8 mouse cellular contexts compared by ENCODE assay signal in genomic region chr9:92499710-92500410, GRCm38 (mm10). TPM values are rescaled to one million over a fixed set of nuclear protein-coding genes. Genes with fewer than 3 reads are reported as not detected.
DNase-seq lines count a peak whose midpoint lies in the region; ATAC-seq lines count a peak whose summit lies in the region.

No protein-coding gene starts in this region.

- peak; percentile 94 for ATAC-seq in forebrain, embryonic 13.5 days
- ATAC-seq in hindbrain, embryonic 11.5 days (ENCODE audit: low FRiP score), result peak; percentile 76; the same call in 1 of the 2 replicates

- H3K4me3 ChIP-seq in forebrain, embryonic 13.5 days, result no peak overlapping the region
- H3K4me3 ChIP-seq in hindbrain, embryonic 11.5 days (ENCODE audit: low read depth, low read length), result no peak overlapping the region

- WGBS in forebrain, embryonic 13.5 days, result 42% methylated on average over 12 of the region's 12 CpGs
- WGBS in hindbrain, embryonic 11.5 days, result 50% methylated on average over 12 of the region's 12 CpGs

- DNase-seq in MN1 (ENCODE audit: low spot score), result peak; percentile 80
- DNase-seq in c-Kit-positive CD71-positive TER-119-negative erythroid progenitor cells, embryonic 14.5 days (ENCODE audit: low read depth), result peak; percentile 36
- DNase-seq in hindbrain, embryonic 11.5 days (ENCODE audit: low spot score), result peak; percentile 92
- peak; percentile 10 for DNase-seq in layer of hippocampus, adult 9-11 months
- peak; percentile 79 for DNase-seq in lung, postnatal 25 days (ENCODE audit: low spot score)
- DNase-seq in right cerebral cortex, postnatal 14 days, result peak; percentile 88
- DNase-seq in urinary bladder, postnatal 25 days (ENCODE audit: low spot score), result peak; percentile 92

- H3K4me1 ChIP-seq in forebrain, embryonic 13.5 days, result no peaks in the 10 kb centered on the region
- H3K4me1 ChIP-seq in hindbrain, embryonic 11.5 days (replicated peaks; ENCODE audit: control insufficient read depth, insufficient read depth, low read length), result no peaks in the 10 kb centered on the region

- no peaks in the 10 kb centered on the region for H3K9me3 ChIP-seq in forebrain, embryonic 13.5 days (replicated peaks)
- H3K9me3 ChIP-seq in hindbrain, embryonic 11.5 days (ENCODE audit: control insufficient read depth, low read length), result no peaks in the 10 kb centered on the region

- no peak overlapping the region for H3K9ac ChIP-seq in forebrain, embryonic 13.5 days
- no peak overlapping the region for H3K9ac ChIP-seq in hindbrain, embryonic 11.5 days (ENCODE audit: low read depth, low read length)

- no peaks in the 10 kb centered on the region for H3K36me3 ChIP-seq in forebrain, embryonic 13.5 days (ENCODE audit: poor library complexity, severe bottlenecking)
- H3K36me3 ChIP-seq in hindbrain, embryonic 11.5 days (ENCODE audit: control insufficient read depth, insufficient read depth, low read length), result no peaks in the 10 kb centered on the region

- H3K4me2 ChIP-seq in forebrain, embryonic 13.5 days, result no peak overlapping the region
- no peak overlapping the region for H3K4me2 ChIP-seq in hindbrain, embryonic 11.5 days (replicated peaks; ENCODE audit: low read depth, low read length)

- no peak overlapping the region for H3K27ac ChIP-seq in forebrain, embryonic 13.5 days
- H3K27ac ChIP-seq in hindbrain, embryonic 11.5 days (ENCODE audit: low read depth, low read length), result no peak overlapping the region

- H3K27me3 ChIP-seq in forebrain, embryonic 13.5 days, result no peaks in the 10 kb centered on the region
- no peaks in the 10 kb centered on the region for H3K27me3 ChIP-seq in hindbrain, embryonic 11.5 days (ENCODE audit: control insufficient read depth, insufficient read depth, low read length)

RNA-seq across cellular contexts. Expression of gene Plod2, which starts 42.2 kb away (rescaled TPM):
- polyA plus RNA-seq in forebrain, embryonic 13.5 days (2015; fragmentation: Nextera tagmentation; extraction: Ambion mirVana), result 9.7 and 12.1 TPM in 2 replicates
- polyA plus RNA-seq in hindbrain, embryonic 11.5 days (2014; fragmentation: Nextera tagmentation; extraction: Ambion mirVana), result 36.8 and 40.6 TPM in 2 replicates

RNA-seq across cellular contexts. Expression of gene Plscr4, which starts 42.7 kb away (rescaled TPM):
- 1.2 and 1.3 TPM in 2 replicates for polyA plus RNA-seq in forebrain, embryonic 13.5 days (2015; fragmentation: Nextera tagmentation; extraction: Ambion mirVana)
- 1.9 and 2.1 TPM in 2 replicates for polyA plus RNA-seq in hindbrain, embryonic 11.5 days (2014; fragmentation: Nextera tagmentation; extraction: Ambion mirVana)

Comparison
In these comparisons a context has a peak if more than half of its experiments do, and no peak if none do; other contexts are left out.
1. DNase-seq: peak in every context shown above with its lines; median percentile 92 in hindbrain, embryonic 11.5 days; 92 in urinary bladder, postnatal 25 days; 88 in right cerebral cortex, postnatal 14 days; 80 in MN1; 79 in lung, postnatal 25 days; 36 in c-Kit-positive CD71-positive TER-119-negative erythroid progenitor cells, embryonic 14.5 days; 10 in layer of hippocampus, adult 9-11 months.